Mouse (Mus musculus): ENCODE results near the gene Vgll3. TPM values are rescaled to one million over a fixed set of nuclear protein-coding genes. Genes with fewer than 3 reads are reported as not detected.
A peak's percentile ranks its signal among the peaks of the same experiment; 100 is the strongest.

Vgll3 gene
- polyA plus RNA-seq, 1 experiment from 2014 or later: 27.0 TPM

DNA sequence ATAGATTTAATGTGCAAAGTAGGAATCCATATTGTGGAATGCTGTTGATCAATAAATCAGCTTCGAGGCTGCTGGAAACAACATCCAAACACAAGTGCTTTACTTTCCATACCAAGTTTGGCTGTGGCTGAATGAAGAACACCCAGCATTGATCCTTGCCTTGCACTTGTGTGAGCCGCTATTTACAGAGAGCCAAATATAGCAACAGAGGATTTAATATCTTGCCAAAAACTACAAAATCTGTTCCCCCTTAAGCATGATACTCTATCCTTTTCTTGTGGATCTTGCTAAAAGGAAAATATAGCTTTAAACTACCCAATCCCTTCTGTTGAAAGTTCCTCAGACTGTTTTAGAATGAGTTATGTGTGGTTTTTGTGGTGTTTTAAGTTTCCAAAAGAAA, 52.9 kb downstream of the Vgll3 start:
- Histone ChIP-seq H3K4me1 (no peaks in the 10 kb centered on the region), H3K36me3 (no peaks in the 10 kb centered on the region), H3K9ac (no peak overlapping the region), H3K27me3 (no peaks in the 10 kb centered on the region), H3K9me3 (no peaks in the 10 kb centered on the region), H3K4me2 (no peak overlapping the region), H3K27ac (0 out of 2 replicates have a peak overlapping the region, but pooled peaks have one; percentile 27), H3K4me3 (no peak overlapping the region)
- ATAC-seq (ENCODE audit: insufficient number of reproducible peaks, low FRiP score, low TSS enrichment, low read depth): no peak
- WGBS: 25% methylated on average over 2 of the region's 2 CpGs

DNA sequence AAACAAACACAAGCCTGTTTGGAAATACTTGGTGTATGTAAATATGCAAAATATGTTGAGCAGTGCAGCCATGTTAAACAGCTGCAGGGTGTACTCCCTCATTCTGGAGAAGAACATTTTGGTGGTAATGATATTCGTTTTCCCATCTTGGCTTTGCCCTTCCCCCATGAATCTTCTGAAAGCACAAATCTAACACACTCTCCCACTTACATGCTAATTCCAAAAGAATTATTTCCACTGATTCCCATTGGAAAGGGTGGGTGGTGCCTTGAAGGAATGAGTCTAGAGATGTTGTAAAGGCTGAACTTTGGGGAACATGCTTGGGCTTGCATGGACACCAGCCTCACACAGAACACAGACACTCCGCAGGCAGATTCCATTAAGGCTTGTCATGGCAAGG, 53.9 kb downstream of the Vgll3 start:
- Histone ChIP-seq H3K9me3 (no peaks in the 10 kb centered on the region), H3K36me3 (no peaks in the 10 kb centered on the region), H3K4me2 (no peak overlapping the region), H3K27ac (no peak overlapping the region), H3K4me3 (no peak overlapping the region), H3K9ac (no peak overlapping the region), H3K27me3 (no peaks in the 10 kb centered on the region), H3K4me1 (no peaks in the 10 kb centered on the region)
- WGBS: 62% methylated on average over 2 of the region's 2 CpGs
- no peak for ATAC-seq (ENCODE audit: insufficient number of reproducible peaks, low FRiP score, low TSS enrichment, low read depth)

DNA sequence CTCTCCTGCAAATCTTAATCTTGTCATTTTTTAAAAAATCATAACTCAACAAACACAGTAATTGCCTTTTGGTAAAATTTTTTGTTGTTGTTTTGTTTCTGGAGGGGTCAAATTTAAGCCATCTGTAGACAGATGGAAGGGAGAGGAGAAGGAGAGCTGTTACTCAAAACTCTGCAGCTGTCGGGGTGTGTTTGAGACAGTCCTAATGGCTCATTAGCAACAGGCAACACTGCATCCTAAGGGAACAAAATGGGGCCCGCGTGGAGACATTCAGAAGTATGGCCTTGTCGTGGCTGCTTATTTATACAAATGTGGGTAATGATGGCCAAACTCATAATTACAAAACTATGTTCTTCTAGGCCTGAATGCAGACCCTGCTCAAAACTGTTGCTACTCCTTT, 73.9 kb downstream of the Vgll3 start:
- Histone ChIP-seq H3K27ac (no peak overlapping the region), H3K9me3 (no peaks in the 10 kb centered on the region), H3K27me3 (no peaks in the 10 kb centered on the region), H3K9ac (no peak overlapping the region), H3K36me3 (no peaks in the 10 kb centered on the region), H3K4me3 (no peak overlapping the region), H3K4me1 (no peaks in the 10 kb centered on the region), H3K4me2 (no peak overlapping the region)
- WGBS: 66% methylated on average over 4 of the region's 4 CpGs
- no peak for ATAC-seq (ENCODE audit: insufficient number of reproducible peaks, low FRiP score, low TSS enrichment, low read depth)

All from limb, embryonic 15.5 days (tissue).